Mouse (Mus musculus) lung, embryonic 16.5 days (tissue): ENCODE data around the gene Cct5. TPM values are rescaled to one million over a fixed set of nuclear protein-coding genes. Genes with fewer than 3 reads are reported as not detected.

Source experiments
- ATAC-seq: fragments of 200-750 bp; cut with Nextera tagmentation; 2 replicates; pipeline ENCODE4 v1.8.0; 2017; ENCODE audit warnings: low read depth, mild to moderate bottlenecking, moderate library complexity
- H3K27ac ChIP-seq: fragments of 300-500 bp; sonication (generic); 2 replicates; pipeline ENCODE4 v1.5.1; 2014; ENCODE audit warnings: mild to moderate bottlenecking, control low read depth, low read length
- H3K27me3 ChIP-seq: fragments of 300-500 bp; sonication (generic); 2 replicates; pipeline ENCODE4 v1.6.1; 2014; ENCODE audit warnings: low read depth, low read length, mixed read lengths; ENCODE audit not compliant: control insufficient read depth, insufficient read depth
- H3K36me3 ChIP-seq: fragments of 300-500 bp; sonication (generic); 2 replicates; pipeline ENCODE4 v1.6.1; 2014; ENCODE audit warnings: low read length; ENCODE audit not compliant: control insufficient read depth, insufficient read depth
- H3K4me1 ChIP-seq: fragments of 300-500 bp; sonication (generic); replicated peaks from 2 replicates; pipeline ENCODE4 v1.6.1; 2014; ENCODE audit warnings: low read length, mixed read lengths; ENCODE audit not compliant: control insufficient read depth, insufficient read depth
- H3K4me2 ChIP-seq: fragments of 300-500 bp; sonication (generic); 2 replicates; pipeline ENCODE4 v1.6.1; 2014; ENCODE audit warnings: low read depth, low read length, control low read depth
- H3K4me3 ChIP-seq: fragments of 300-500 bp; sonication (generic); 2 replicates; pipeline ENCODE4 v1.5.1; 2014; ENCODE audit warnings: mild to moderate bottlenecking, low read length, control low read depth
- H3K9ac ChIP-seq: fragments of 300-500 bp; sonication (generic); 2 replicates; pipeline ENCODE4 v1.6.1; 2014; ENCODE audit warnings: low read length, control low read depth
- H3K9me3 ChIP-seq: fragments of 300-500 bp; sonication (generic); 2 replicates; pipeline ENCODE4 v1.6.1; 2016; ENCODE audit warnings: low read length; ENCODE audit not compliant: control insufficient read depth
- WGBS: fragments of 180-500 bp; shearing (Covaris S2); extraction: QIAGEN DNeasy Blood & Tissue Kit; methylation state at CpG from one replicate; pipeline ENCODE4 v1.1.7; 2014; 5-methylcytosine and 5-hydroxymethylcytosine counted together
- polyA plus RNA-seq: library from polyadenylated mRNA; unstranded; fragments of >200 nt; fragmentation: Nextera tagmentation; extraction: Ambion mirVana; gene quantifications from 2 replicates; pipeline ENCODE4 v1.2.1, GENCODE M21; 2015

The Cct5 gene
- polyA plus RNA-seq, 1 experiment from 2014 or later = 461 TPM

- Histone ChIP-seq H3K4me3 (peak overlapping the region; percentile 14; the same call in 1 of the 2 replicates), H3K9me3 (no peaks in the 10 kb centered on the region; the same call in 1 of the 2 replicates), H3K4me1 (peaks cover 17% of the 10 kb centered on the region), H3K27ac (peak overlapping the region; percentile 36), H3K9ac (no peak overlapping the region), H3K36me3 (no peaks in the 10 kb centered on the region), H3K27me3 (no peaks in the 10 kb centered on the region), H3K4me2 (peak overlapping the region; percentile 23)
- 28% methylated on average over 19 of the region's 19 CpGs for WGBS
- peak; percentile 41 for ATAC-seq
These were observed 37.7 kb downstream of the Cct5 start for GRCm38 (mm10) chr15:31563577-31564546.

- no peak overlapping the region for H3K4me2 ChIP-seq
- no peak overlapping the region for H3K27ac ChIP-seq
- H3K9me3 ChIP-seq = no peaks in the 10 kb centered on the region; the same call in 1 of the 2 replicates
- no peak for ATAC-seq
- H3K4me1 ChIP-seq = peaks cover 10% of the 10 kb centered on the region
- no peaks in the 10 kb centered on the region for H3K36me3 ChIP-seq
- 52% methylated on average over 8 of the region's 8 CpGs for WGBS
- no peaks in the 10 kb centered on the region for H3K27me3 ChIP-seq
- H3K4me3 ChIP-seq = no peak overlapping the region
- no peak overlapping the region for H3K9ac ChIP-seq
These were observed 38.8 kb downstream of the Cct5 start for GRCm38 (mm10) chr15:31562847-31563246.

- Histone ChIP-seq H3K4me2 (no peak overlapping the region), H3K9ac (no peak overlapping the region), H3K9me3 (no peaks in the 10 kb centered on the region; the same call in 1 of the 2 replicates), H3K27me3 (no peaks in the 10 kb centered on the region), H3K4me3 (no peak overlapping the region), H3K36me3 (no peaks in the 10 kb centered on the region), H3K4me1 (peaks cover 10% of the 10 kb centered on the region), H3K27ac (no peak overlapping the region)
- ATAC-seq = no peak
- WGBS = 92% methylated on average over 4 of the region's 4 CpGs
These were observed 39.6 kb downstream of the Cct5 start for GRCm38 (mm10) chr15:31561976-31562375.

- Histone ChIP-seq H3K9me3 (no peaks in the 10 kb centered on the region; the same call in 1 of the 2 replicates), H3K9ac (no peak overlapping the region), H3K27me3 (no peaks in the 10 kb centered on the region), H3K4me2 (no peak overlapping the region), H3K4me1 (peaks cover 10% of the 10 kb centered on the region), H3K4me3 (no peak overlapping the region), H3K36me3 (no peaks in the 10 kb centered on the region), H3K27ac (no peak overlapping the region)
- no peak for ATAC-seq
- 79% methylated on average over 6 of the region's 6 CpGs for WGBS
These were observed 40.2 kb downstream of the Cct5 start for GRCm38 (mm10) chr15:31561390-31561789.

GRCm38 (mm10) chr15:31554855-31555254 lies 46.7 kb downstream of the Cct5 start:
- Histone ChIP-seq H3K36me3 (no peaks in the 10 kb centered on the region), H3K27ac (no peak overlapping the region), H3K9ac (no peak overlapping the region), H3K4me3 (no peak overlapping the region), H3K27me3 (no peaks in the 10 kb centered on the region), H3K4me2 (no peak overlapping the region), H3K9me3 (no peaks in the 10 kb centered on the region), H3K4me1 (no peaks in the 10 kb centered on the region)
- ATAC-seq = no peak
- 85% methylated on average over 2 of the region's 2 CpGs for WGBS

GRCm38 (mm10) chr15:31550381-31550780 lies 51.2 kb downstream of the Cct5 start:
- H3K27me3 ChIP-seq = no peaks in the 10 kb centered on the region
- H3K4me2 ChIP-seq = no peak overlapping the region
- H3K36me3 ChIP-seq = no peaks in the 10 kb centered on the region
- WGBS = 62% methylated on average over 4 of the region's 4 CpGs
- H3K27ac ChIP-seq = no peak overlapping the region
- H3K9ac ChIP-seq = no peak overlapping the region
- H3K4me3 ChIP-seq = no peak overlapping the region
- no peaks in the 10 kb centered on the region for H3K4me1 ChIP-seq
- ATAC-seq = no peak
- no peaks in the 10 kb centered on the region for H3K9me3 ChIP-seq

- H3K4me3 ChIP-seq = no peak overlapping the region
- ATAC-seq = no peak
- H3K9ac ChIP-seq = no peak overlapping the region
- WGBS = 61% methylated on average over 5 of the region's 5 CpGs
- H3K4me2 ChIP-seq = no peak overlapping the region
- no peaks in the 10 kb centered on the region for H3K27me3 ChIP-seq
- H3K9me3 ChIP-seq = no peaks in the 10 kb centered on the region
- no peak overlapping the region for H3K27ac ChIP-seq
- H3K4me1 ChIP-seq = peaks cover 2% of the 10 kb centered on the region; the same call in 1 of the 2 replicates
- H3K36me3 ChIP-seq = no peaks in the 10 kb centered on the region
These were observed 54.2 kb downstream of the Cct5 start for GRCm38 (mm10) chr15:31547421-31547820.

GRCm38 (mm10) chr15:31546291-31546690 lies 55.3 kb downstream of the Cct5 start:
- 84% methylated on average over 6 of the region's 6 CpGs for WGBS
- H3K4me2 ChIP-seq = no peak overlapping the region
- no peaks in the 10 kb centered on the region for H3K9me3 ChIP-seq
- no peaks in the 10 kb centered on the region for H3K36me3 ChIP-seq
- H3K9ac ChIP-seq = no peak overlapping the region
- peaks cover 4% of the 10 kb centered on the region; the same call in 1 of the 2 replicates for H3K4me1 ChIP-seq
- H3K27me3 ChIP-seq = no peaks in the 10 kb centered on the region
- H3K27ac ChIP-seq = no peak overlapping the region
- no peak for ATAC-seq
- H3K4me3 ChIP-seq = no peak overlapping the region

GRCm38 (mm10) chr15:31545058-31545457 lies 56.5 kb downstream of the Cct5 start:
- no peaks in the 10 kb centered on the region for H3K9me3 ChIP-seq
- H3K4me3 ChIP-seq = no peak overlapping the region
- ATAC-seq = no peak
- no peaks in the 10 kb centered on the region for H3K27me3 ChIP-seq
- H3K4me2 ChIP-seq = no peak overlapping the region
- no peaks in the 10 kb centered on the region for H3K36me3 ChIP-seq
- peaks cover 10% of the 10 kb centered on the region; the same call in 1 of the 2 replicates for H3K4me1 ChIP-seq
- no peak overlapping the region for H3K27ac ChIP-seq
- H3K9ac ChIP-seq = no peak overlapping the region
- 71% methylated on average over 1 of the region's 1 CpGs for WGBS
